Mouse (Mus musculus) MEL-GATA-1-ER (cell line): Measurements from ENCODE around the gene Pgap3.

Experiments used
- DNase-seq: peaks from one replicate; pipeline ENCODE4 v3.0.0-alpha.2; 2012; ENCODE audit warnings: low read depth; ENCODE audit errors: extremely low read depth

Pgap3 gene

GRCm38 (mm10) chr11:98357396-98358160 is 42.7 kb downstream of the Pgap3 start:
- no peak for DNase-seq

- no peak for DNase-seq
Measured at GRCm38 (mm10) chr11:98356625-98357394, 43.5 kb downstream of the Pgap3 start.

- DNase-seq = peak; percentile 87
Measured at GRCm38 (mm10) chr11:98355732-98356299, 44.5 kb downstream of the Pgap3 start.

GRCm38 (mm10) chr11:98354445-98354844 is 45.8 kb downstream of the Pgap3 start:
- no peak for DNase-seq

GRCm38 (mm10) chr11:98353651-98354211 is 46.6 kb downstream of the Pgap3 start:
- no peak for DNase-seq

GRCm38 (mm10) chr11:98352272-98352990 is 47.9 kb downstream of the Pgap3 start:
- no peak for DNase-seq

- no peak for DNase-seq
Measured at GRCm38 (mm10) chr11:98349308-98349707, 51.0 kb downstream of the Pgap3 start.

GRCm38 (mm10) chr11:98348083-98348961 is 52.0 kb downstream of the Pgap3 start, which contains the start of gene Ppp1r1b:
TSS of gene Ppp1r1b (plus strand) at chr11:98348404.
- peak; percentile 79 for DNase-seq

GRCm38 (mm10) chr11:98347385-98348082 is 52.8 kb downstream of the Pgap3 start:
- DNase-seq = no peak

GRCm38 (mm10) chr11:98346168-98346567 is 54.1 kb downstream of the Pgap3 start:
- DNase-seq = no peak

- DNase-seq = peak; percentile 54
Measured at GRCm38 (mm10) chr11:98345253-98345652, 55.0 kb downstream of the Pgap3 start.

- DNase-seq = peak; percentile 75
Measured at GRCm38 (mm10) chr11:98342000-98342945, 58.0 kb downstream of the Pgap3 start.

GRCm38 (mm10) chr11:98341174-98341573 is 59.1 kb downstream of the Pgap3 start:
- no peak for DNase-seq

GRCm38 (mm10) chr11:98340597-98340996 is 59.7 kb downstream of the Pgap3 start:
- no peak for DNase-seq

- DNase-seq = no peak
Measured at GRCm38 (mm10) chr11:98339679-98340287, 60.5 kb downstream of the Pgap3 start.

GRCm38 (mm10) chr11:98339071-98339501 is 61.2 kb downstream of the Pgap3 start:
- DNase-seq = no peak
